Mouse (Mus musculus) testis, adult 2 months (tissue): Measurements from ENCODE around the gene Drc1. TPM values are rescaled to one million over a fixed set of nuclear protein-coding genes. Genes with fewer than 3 reads are reported as not detected.

Experiments used
- H3K27ac ChIP-seq: fragments of 200-500 bp; 2 replicates; pipeline ENCODE4 v1.5.1; 2012; ENCODE audit warnings: low read depth, low read length; ENCODE audit not compliant: control insufficient read depth, insufficient read depth
- H3K27me3 ChIP-seq: fragments of 200-500 bp; 2 replicates; pipeline ENCODE4 v1.6.1; 2012; ENCODE audit warnings: mild to moderate bottlenecking, low read length, moderate library complexity; ENCODE audit not compliant: control insufficient read depth, insufficient read depth
- H3K36me3 ChIP-seq: fragments of 200-500 bp; 2 replicates; pipeline ENCODE4 v1.6.1; 2012; ENCODE audit warnings: mild to moderate bottlenecking, low read length; ENCODE audit not compliant: control insufficient read depth, insufficient read depth
- H3K4me1 ChIP-seq: fragments of 200-500 bp; 2 replicates; pipeline ENCODE4 v1.6.1; 2012; ENCODE audit warnings: low read length; ENCODE audit not compliant: control insufficient read depth, insufficient read depth
- H3K4me3 ChIP-seq: fragments of 200-500 bp; 2 replicates; pipeline ENCODE4 v1.5.1; 2012; ENCODE audit warnings: low read depth, mild to moderate bottlenecking, low read length, moderate library complexity, mixed read lengths; ENCODE audit not compliant: control insufficient read depth
- CTCF ChIP-seq: fragments of 200-500 bp; IDR thresholded peaks from 2 replicates; pipeline ENCODE4 v1.5.1; 2012; ENCODE audit warnings: low read depth, mild to moderate bottlenecking, inconsistent platforms, low read length, moderate library complexity; ENCODE audit not compliant: control insufficient read depth, insufficient read depth, insufficient replicate concordance
- POLR2A ChIP-seq: fragments of 200-500 bp; IDR thresholded peaks from 2 replicates; pipeline ENCODE4 v1.6.1; 2012; ENCODE audit warnings: low read depth, mild to moderate bottlenecking, inconsistent platforms, low read length, moderate library complexity; ENCODE audit not compliant: control insufficient read depth
- polyA plus RNA-seq: library from polyadenylated mRNA; depleted of rRNA; stranded (reverse); fragments of >200 nt; gene quantifications from 2 replicates; pipeline ENCODE4 v1.2.3, GENCODE M21; 2012

Gene Drc1
- polyA plus RNA-seq, 1 experiment: 28.7 TPM

GRCm38 (mm10) chr5:30353605-30354004 is 72.4 kb downstream of the Drc1 start:
- no peaks in the 10 kb centered on the region; the same call in 1 of the 2 replicates for H3K36me3 ChIP-seq
- TF ChIP-seq CTCF (no peak), POLR2A (no peak)
- no peak overlapping the region for H3K4me3 ChIP-seq
- no peak overlapping the region for H3K27ac ChIP-seq
- H3K4me1 ChIP-seq: no peaks in the 10 kb centered on the region; the same call in 1 of the 2 replicates
- H3K27me3 ChIP-seq: no peaks in the 10 kb centered on the region

- H3K27me3 ChIP-seq: no peaks in the 10 kb centered on the region
- H3K36me3 ChIP-seq: no peaks in the 10 kb centered on the region; the same call in 1 of the 2 replicates
- TF ChIP-seq POLR2A (no peak), CTCF (no peak)
- no peak overlapping the region for H3K27ac ChIP-seq
- no peak overlapping the region for H3K4me3 ChIP-seq
- H3K4me1 ChIP-seq: no peaks in the 10 kb centered on the region; the same call in 1 of the 2 replicates
Measured at GRCm38 (mm10) chr5:30355114-30355513, 73.9 kb downstream of the Drc1 start.

- Histone ChIP-seq H3K4me1 (no peaks in the 10 kb centered on the region; the same call in 1 of the 2 replicates), H3K27me3 (no peaks in the 10 kb centered on the region), H3K4me3 (no peak overlapping the region), H3K27ac (no peak overlapping the region), H3K36me3 (no peaks in the 10 kb centered on the region; the same call in 1 of the 2 replicates)
- TF ChIP-seq POLR2A (no peak), CTCF (no peak)
Measured at GRCm38 (mm10) chr5:30355559-30356159, 74.5 kb downstream of the Drc1 start.

GRCm38 (mm10) chr5:30356647-30357046 is 75.5 kb downstream of the Drc1 start:
- Histone ChIP-seq H3K36me3 (no peaks in the 10 kb centered on the region; the same call in 1 of the 2 replicates), H3K4me3 (no peak overlapping the region), H3K4me1 (no peaks in the 10 kb centered on the region; the same call in 1 of the 2 replicates), H3K27me3 (no peaks in the 10 kb centered on the region), H3K27ac (no peak overlapping the region)
- TF ChIP-seq POLR2A: no peak
- TF ChIP-seq CTCF: no peak

GRCm38 (mm10) chr5:30358436-30359099 is 77.4 kb downstream of the Drc1 start:
- Histone ChIP-seq H3K4me1 (no peaks in the 10 kb centered on the region; the same call in 1 of the 2 replicates), H3K27me3 (no peaks in the 10 kb centered on the region), H3K4me3 (no peak overlapping the region), H3K36me3 (no peaks in the 10 kb centered on the region), H3K27ac (no peak overlapping the region)
- TF ChIP-seq POLR2A: no peak
- TF ChIP-seq CTCF: no peak

DNA sequence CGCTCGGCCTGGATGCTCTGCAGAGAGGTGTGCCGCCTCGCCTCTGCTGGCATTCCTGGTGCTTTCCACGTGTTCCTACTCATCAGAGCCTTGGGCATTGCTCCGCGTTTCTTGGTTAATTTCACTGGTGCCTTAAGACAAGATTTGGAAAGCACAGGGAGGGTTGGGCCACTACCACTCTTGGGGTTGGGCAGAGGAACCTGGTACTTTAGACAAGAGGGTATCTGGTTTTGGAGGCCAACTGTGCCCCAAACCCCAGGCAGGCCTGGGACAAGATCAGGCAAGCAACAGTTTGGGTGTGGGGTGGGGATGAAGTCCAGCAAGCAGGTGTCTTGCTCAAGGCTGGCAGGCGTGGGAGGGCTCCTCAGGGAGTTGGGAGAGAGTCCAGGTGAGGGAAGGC is 86.2 kb downstream of the Drc1 start:
- no peak overlapping the region for H3K4me3 ChIP-seq
- H3K36me3 ChIP-seq: no peaks in the 10 kb centered on the region
- no peak for TF ChIP-seq POLR2A
- TF ChIP-seq CTCF: no peak
- H3K27me3 ChIP-seq: no peaks in the 10 kb centered on the region
- no peak overlapping the region for H3K27ac ChIP-seq
- H3K4me1 ChIP-seq: peaks cover 3% of the 10 kb centered on the region; the same call in 1 of the 2 replicates

GRCm38 (mm10) chr5:30369426-30369825 is 88.2 kb downstream of the Drc1 start:
- TF ChIP-seq POLR2A (no peak), CTCF (no peak)
- H3K4me3 ChIP-seq: no peak overlapping the region
- no peaks in the 10 kb centered on the region for H3K36me3 ChIP-seq
- no peak overlapping the region for H3K27ac ChIP-seq
- no peaks in the 10 kb centered on the region for H3K27me3 ChIP-seq
- peaks cover 3% of the 10 kb centered on the region; the same call in 1 of the 2 replicates for H3K4me1 ChIP-seq
